7 mouse cellular contexts compared by ENCODE assay signal in genomic region chrX:101131001-101131400, GRCm38 (mm10). TPM values are rescaled to one million over a fixed set of nuclear protein-coding genes. Genes with fewer than 3 reads are reported as not detected.
DNase-seq lines count a peak whose midpoint lies in the region; ATAC-seq and TF ChIP-seq lines count a peak whose summit lies in the region.

No protein-coding gene starts in this region.

- H3K4me3 ChIP-seq in spleen, adult 2 months (ENCODE audit: extremely low read depth, insufficient read depth, insufficient read length) = no peak overlapping the region

- no peaks in the 10 kb centered on the region for H3K27me3 ChIP-seq in spleen, adult 2 months (ENCODE audit: control insufficient read depth, insufficient read depth, low read length)

- no peak overlapping the region for H3K27ac ChIP-seq in spleen, adult 2 months (ENCODE audit: insufficient read depth, low read length)

- peak; percentile 73 for ATAC-seq in granulocyte monocyte progenitor cell, adult 5-6 weeks (replicated peaks; ENCODE audit: poor library complexity, severe bottlenecking)

- TF ChIP-seq POLR2A in spleen, adult 2 months (IDR thresholded peaks at IDR 0.05; ENCODE audit: low read depth, low read length) = no peak

- H3K36me3 ChIP-seq in spleen, adult 2 months (ENCODE audit: control insufficient read depth, insufficient read depth, low read length) = no peaks in the 10 kb centered on the region

- TF ChIP-seq CTCF in spleen, adult 2 months (IDR thresholded peaks at IDR 0.05; ENCODE audit: extremely low read depth, insufficient read depth, insufficient read length, insufficient replicate concordance) = peak; percentile 12; the same call in 1 of the 2 replicates

- peak; percentile 60 for DNase-seq in ES-CJ7 (ENCODE audit: low read depth, low spot score)
- DNase-seq in ZHBTc4 (ENCODE audit: low read depth, low spot score) = peak; percentile 70
- DNase-seq in embryo, embryonic 10.5 days (ENCODE audit: low spot score) = peak; percentile 76
- DNase-seq in layer of hippocampus, postnatal 10 days (ENCODE audit: low spot score in 2 of 2) = peak; percentile 73 to 76
- DNase-seq in lung, postnatal 4 days = peak; percentile 23 to 70
- peak; percentile 38 to 59 for DNase-seq in spleen, adult 2 months (ENCODE audit: low read depth in 1 of 2, low spot score in 2 of 2)

- H3K4me1 ChIP-seq in spleen, adult 2 months (ENCODE audit: control insufficient read depth, insufficient read depth, insufficient read length) = no peaks in the 10 kb centered on the region

- 31% methylated on average over 7 of the region's 7 CpGs for WGBS in spleen, adult 2 months

RNA-seq across cellular contexts. Expression of gene Slc7a3, which starts 45.2 kb away (rescaled TPM):
- total RNA-seq in granulocyte monocyte progenitor cell, adult 5-6 weeks (2014; fragmentation: Nextera tagmentation) = not detected in 2 replicates
- 0.13 TPM in 1 of 2 replicates, not detected in the other for total RNA-seq in granulocyte monocyte progenitor cell, adult 5-6 weeks (2017)
- total RNA-seq in layer of hippocampus, postnatal 10 days (2021) = 10 to 100 TPM; 17.7 to 20.1 TPM
- 2.1 and 2.6 TPM in 2 replicates for polyA plus RNA-seq in spleen, adult 2 months (2012; rRNA removed)

Comparison
In these comparisons a context has a peak if more than half of its experiments do, and no peak if none do; other contexts are left out.
1. RNA of gene Slc7a3, which starts 45.2 kb away (total RNA-seq): 17.7 to 20.1 TPM in layer of hippocampus, postnatal 10 days; 0.13 TPM in granulocyte monocyte progenitor cell, adult 5-6 weeks; every median in the first group is over 10 times any median in the second.
2. Peak in every context shown above with its lines, with median percentiles within 50 percentile points of each other: DNase-seq.